Mouse (Mus musculus) spleen, postnatal 36 days (tissue): ENCODE data around the gene Gle1.
A peak's percentile ranks its signal among the peaks of the same experiment; 100 is the strongest.

Source experiments
- DNase-seq, 2 experiments: peaks; one replicate each; pipeline ENCODE4 v3.0.0; 2022; ENCODE audit warnings: low spot score in 2 of 2, mixed read lengths in 1 of 2

Gene Gle1

DNA sequence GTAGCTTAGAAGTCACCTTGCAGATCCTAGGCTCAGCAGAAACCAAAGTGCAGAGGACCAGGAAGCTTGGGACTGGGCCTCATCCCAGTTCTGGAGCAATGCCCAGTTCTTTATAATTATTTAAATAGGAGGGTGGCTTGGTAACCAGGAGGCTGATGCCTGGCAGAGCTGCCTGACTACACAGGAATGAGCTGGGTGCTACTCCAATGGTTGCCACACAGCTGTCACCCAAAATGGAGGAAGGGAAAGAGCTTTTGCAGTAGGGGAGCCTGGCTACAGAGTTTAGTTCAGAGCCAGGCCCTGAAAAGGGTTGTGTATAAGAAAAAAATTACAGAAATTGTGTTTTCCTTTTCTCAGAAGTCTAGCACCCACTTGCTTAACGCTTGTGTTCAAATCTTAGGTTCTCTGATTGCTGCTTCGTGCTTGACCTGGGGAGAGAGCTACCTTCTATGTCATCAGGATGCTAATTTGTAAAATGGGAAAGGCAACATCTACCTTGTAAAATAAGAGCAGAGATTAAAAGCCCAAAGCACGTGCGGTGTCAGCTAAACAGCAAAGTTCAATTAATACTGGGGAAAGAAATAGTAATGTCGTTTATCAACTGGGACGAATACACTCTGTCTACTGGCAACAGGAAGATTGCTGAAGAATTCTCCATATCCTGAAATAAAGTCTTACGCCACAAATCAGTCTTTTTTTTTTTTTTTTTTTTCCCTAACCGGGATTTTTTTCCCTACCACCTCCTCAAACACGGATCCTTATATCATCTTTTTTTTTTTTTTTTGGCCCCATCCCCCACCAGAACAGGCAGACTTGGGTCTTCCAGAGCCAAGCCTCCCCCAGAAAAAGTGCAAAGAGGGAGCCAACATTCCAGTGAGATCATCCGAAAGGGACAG lies 29.4 kb downstream of the Gle1 start:
- peak; percentile 9 to 12 for DNase-seq

DNA sequence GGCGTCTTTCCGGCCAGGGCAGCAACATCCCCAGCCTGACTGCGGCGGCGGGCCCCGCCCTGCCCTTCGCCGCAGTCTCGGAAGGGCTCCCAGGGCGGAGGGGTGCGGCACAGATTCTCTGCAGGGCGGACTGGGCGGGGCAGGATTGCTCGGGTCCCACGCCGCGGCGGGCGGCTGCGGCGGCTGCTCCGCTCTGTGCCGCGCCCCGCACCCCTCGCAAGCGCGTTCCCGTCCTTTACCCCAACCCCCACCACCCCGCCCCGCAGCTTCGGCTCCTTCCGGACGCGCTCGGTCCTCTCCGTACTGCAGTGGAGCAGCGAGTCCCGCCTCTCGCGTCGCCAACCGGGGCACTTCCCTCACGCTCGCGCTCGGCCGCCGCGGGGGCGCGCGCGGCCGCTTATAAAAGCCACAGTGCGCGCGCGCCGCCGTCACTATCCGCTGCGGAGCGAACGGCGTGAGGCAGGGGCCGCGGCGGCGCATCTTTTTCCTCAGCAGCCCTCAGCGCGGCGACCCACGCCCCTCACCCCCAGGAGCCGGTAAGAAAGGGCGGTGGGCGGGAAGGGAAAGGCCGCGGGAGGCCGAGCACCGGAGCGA lies 30.1 kb downstream of the Gle1 start, which contains the start of gene Sptan1:
Gene Sptan1 (plus strand): TSS at position 311 of the 594 bp plus-strand sequence.
- peak; percentile 93 to 94 for DNase-seq

DNA sequence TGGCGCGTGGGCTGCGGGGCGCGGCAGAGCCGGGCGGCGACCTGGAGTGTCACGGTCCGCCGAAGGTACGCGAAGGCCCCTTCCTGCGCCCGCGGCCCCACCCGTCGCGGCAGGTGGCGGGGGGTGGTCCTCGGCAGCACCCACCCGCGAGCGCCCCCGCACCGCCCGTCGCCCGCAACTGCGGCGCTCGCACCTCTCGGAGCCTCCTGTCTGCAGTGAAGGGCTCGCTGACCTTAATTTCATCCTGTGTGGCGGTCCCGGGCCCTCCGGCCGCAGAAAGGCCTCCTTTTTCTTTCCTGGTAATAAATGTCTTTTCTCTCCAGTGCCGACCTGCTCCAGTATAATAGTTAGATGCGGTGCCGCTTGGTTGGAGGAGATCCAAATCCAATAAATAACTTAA lies 30.7 kb downstream of the Gle1 start:
- DNase-seq: peak; percentile 37 to 52

DNA sequence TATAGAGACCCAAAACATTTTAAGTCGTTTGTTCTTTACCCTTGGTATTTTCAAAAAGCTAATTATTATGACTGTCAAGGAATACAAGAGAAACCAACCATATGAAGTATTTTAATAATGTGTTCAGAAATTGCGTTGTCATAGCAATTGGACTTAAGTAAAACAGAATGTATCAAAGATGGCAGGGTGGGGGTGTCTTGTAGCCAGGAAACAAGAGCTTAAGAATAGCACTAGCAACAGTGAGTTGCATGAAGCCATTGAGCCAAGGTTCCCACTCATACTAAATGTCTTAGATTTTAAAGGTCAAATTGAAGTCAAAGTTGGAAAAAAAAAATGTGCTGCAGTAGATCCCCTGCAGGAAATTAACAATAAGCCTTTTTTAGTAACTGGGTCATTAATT lies 31.6 kb downstream of the Gle1 start:
- no peak for DNase-seq

DNA sequence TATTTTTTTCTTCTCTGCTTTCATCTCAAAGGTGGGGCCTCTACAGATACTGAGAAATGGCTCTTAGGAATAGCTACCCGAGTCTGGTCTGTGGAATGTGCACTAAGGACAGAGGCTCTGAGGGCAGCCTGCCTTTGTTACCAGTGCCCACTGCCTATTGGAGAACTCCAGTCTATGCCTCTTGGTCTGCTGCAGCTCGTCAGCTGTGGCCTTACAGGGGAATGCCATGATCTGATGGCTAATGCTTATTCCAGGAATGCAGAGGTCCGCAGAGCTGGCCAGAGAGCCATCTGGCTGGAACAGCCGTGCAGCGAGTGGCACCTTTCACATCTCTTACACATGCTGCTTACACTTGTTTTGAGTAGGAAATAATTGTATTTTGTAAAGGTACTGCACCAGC lies 32.5 kb downstream of the Gle1 start:
- no peak for DNase-seq

DNA sequence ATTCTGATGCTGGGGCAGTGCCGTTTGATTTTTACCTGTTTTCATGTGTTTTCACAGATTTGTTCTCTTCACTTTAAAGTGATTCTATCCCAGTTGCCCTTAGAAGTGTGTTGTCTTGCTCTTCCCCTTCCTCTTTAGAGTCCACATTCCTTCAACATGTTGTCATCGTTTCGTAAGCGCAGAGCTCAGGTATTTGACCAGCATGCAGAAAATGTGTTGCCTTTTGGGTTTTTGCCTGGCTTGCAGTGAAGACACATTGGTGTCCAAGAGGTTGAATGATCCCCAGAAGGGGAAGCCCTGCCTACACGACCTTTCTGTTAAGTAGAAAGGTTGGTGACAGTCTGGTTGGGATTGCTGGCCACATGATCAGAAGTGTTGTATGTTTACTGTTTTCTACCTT lies 33.4 kb downstream of the Gle1 start:
- DNase-seq: no peak

DNA sequence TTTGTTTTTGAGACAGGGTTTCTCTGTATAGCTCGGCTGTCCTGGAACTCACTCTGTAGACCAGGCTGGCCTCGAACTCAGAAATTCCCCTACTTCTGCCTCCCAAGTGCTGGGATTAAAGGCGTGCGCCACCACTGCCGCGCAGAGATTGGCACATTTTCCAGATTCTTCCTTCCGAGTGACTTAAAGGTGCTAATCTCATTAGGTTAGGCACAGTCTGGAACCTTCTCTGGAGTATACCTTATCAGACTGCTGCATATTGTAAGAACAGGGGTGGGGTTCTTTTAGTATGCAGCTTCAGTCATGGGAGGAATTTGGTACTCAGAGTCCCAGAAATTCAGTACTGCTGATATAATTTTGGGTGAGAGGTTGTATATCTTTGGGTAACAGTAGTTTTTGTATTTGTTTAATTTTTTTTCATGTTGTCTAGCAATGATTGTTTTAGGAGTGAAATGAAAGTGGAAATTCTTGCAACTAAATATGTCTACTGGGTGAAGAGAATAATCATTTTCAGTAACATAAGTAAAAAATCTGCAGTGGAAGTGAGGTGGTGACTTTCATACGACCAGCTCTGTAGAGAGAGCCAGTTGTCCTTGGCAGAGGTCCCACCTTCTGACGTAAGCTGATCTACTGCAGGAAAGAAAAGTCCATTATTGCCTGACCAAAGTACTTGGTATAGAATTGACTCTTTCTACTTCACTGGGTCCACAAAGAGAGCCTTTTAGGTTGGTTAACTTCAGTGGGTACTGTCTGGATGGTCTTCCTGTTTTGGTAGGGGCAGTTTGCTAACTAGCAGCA lies 36.8 kb downstream of the Gle1 start:
- DNase-seq: no peak

DNA sequence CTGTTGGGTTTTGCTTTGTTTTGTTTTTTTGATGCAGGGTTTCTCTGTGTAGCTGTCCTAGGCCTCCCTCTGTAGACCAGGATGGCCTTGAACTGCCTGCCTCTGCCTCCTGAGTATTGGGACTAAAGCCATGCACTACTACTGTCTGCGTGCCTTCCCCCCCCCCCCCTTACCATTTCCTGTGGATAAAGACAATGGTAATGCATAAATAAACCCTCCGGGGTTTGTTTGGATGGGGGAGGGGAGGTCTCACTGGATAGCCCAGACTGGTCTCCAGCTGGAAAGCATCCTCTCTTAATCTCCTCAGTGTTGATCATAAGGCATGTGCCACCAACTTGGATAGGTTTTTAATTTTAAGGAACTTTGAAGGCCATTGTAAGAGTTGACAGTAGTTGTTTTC lies 38.3 kb downstream of the Gle1 start:
- DNase-seq: no peak

DNA sequence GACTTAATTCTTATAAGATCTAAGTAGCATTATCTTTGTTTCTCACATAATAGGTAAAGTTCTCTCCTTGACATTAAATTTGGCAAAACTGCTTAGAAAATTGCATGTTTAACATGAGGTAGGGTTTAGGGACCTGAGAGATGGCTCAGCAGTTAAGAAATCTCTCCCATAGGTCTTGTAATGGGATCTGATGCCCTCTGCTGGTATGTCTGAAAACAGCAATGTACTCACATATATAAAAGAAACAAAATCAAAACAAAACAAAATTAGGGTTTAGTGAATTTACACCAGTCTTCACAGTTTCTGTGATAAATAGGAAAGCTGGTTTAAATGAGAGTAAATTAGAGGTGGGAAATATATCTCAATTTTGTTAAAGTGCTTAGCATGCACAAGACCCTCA lies 42.1 kb downstream of the Gle1 start:
- peak; percentile 24 to 47 for DNase-seq

DNA sequence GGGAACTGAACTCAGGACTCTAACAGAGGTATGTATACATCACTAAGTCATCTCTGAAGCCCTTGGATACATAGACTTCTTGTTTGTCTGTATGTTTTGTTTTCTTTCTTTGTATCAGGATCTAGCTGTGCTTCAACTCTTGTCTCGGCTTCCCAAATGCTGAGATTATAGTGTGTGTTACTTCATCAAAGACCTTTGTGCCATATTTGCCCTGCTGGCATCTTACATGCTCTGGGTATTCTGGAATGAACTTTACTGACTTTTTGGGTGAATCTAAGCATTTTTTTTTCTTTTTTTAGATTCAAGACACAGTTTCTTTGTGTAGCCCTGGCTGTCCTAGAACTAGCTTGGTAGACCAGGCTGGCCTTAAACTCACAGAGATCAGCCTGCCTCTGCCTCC lies 45.4 kb downstream of the Gle1 start:
- DNase-seq: no peak

DNA sequence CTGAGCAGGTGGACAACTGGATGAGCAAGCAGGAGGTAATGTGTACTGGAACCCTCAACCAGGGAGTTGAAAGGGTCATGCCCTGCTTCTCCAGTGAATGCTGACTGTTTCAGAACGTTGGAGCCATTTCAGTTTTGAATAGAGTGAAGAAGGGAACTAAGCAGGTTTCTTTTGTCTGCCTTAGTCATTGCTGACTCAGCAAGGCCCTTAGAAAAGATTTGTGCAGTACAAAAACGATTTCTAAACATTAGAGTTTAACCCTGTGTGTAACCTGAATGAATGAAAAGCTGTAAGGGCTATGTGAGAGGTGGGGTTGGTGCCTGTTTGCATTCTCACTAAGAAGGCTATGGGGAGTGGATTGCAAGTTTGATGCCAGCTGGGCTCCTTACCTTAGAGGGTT lies 56.7 kb downstream of the Gle1 start:
- DNase-seq: no peak

DNA sequence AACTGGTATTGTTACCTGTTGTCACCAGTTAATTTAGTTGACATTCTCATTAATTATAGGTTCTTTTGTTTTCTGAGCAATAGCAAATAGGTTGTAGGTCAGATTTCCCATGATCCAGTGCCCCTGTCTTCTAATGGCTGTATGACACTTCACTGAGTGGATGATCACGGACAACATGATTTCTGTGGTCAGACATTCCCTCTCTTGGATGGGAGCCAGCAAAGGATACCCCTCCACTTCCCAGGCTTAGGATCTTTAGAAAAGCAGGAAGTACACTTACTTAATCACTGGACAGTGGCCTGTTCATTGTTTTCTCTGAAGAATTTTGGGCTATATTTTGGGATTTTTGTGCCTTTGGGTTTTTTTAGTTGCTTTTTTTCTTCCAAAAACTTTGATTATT lies 73.9 kb downstream of the Gle1 start:
- DNase-seq: no peak
